Mouse (Mus musculus) naive thymus-derived CD4-positive, alpha-beta T cell, adult 2 months (primary cell): ENCODE measurements at regions not wholly inside any gene's neighbourhood (a gene's known extent, or its start where the extent isn't known, plus 50 kb on each side); places are given as distances from the start of the nearest gene placed in this dataset.

Source experiments
- DNase-seq: peaks from one replicate; pipeline ENCODE4 v3.0.0-alpha.2; 2011; ENCODE audit warnings: low read depth

GRCm38 (mm10) chr6:140178425-140179193 lies 137.4 kb upstream of the Plcz1 start:
- DNase-seq, result no peak

- no peak for DNase-seq
These were observed 131.5 kb upstream of the Plcz1 start for GRCm38 (mm10) chr6:140172716-140173115.

GRCm38 (mm10) chr6:140169836-140170235 lies 128.6 kb upstream of the Plcz1 start:
- no peak for DNase-seq

GRCm38 (mm10) chr6:140167182-140167581 lies 125.9 kb upstream of the Plcz1 start:
- no peak for DNase-seq

- DNase-seq, result no peak
These were observed 121.5 kb upstream of the Plcz1 start for GRCm38 (mm10) chr6:140162729-140163128.

GRCm38 (mm10) chr6:140161482-140161881 lies 120.2 kb upstream of the Plcz1 start:
- DNase-seq, result no peak

- DNase-seq, result no peak
These were observed 119.7 kb upstream of the Plcz1 start for GRCm38 (mm10) chr6:140160946-140161345.

GRCm38 (mm10) chr6:140158986-140159385 lies 117.7 kb upstream of the Plcz1 start:
- no peak for DNase-seq

- no peak for DNase-seq
These were observed 116.1 kb upstream of the Plcz1 start for GRCm38 (mm10) chr6:140157375-140157774.

- DNase-seq, result no peak
These were observed 111.3 kb upstream of the Plcz1 start for GRCm38 (mm10) chr6:140152418-140153176.

GRCm38 (mm10) chr6:140148628-140149245 lies 107.5 kb upstream of the Plcz1 start:
- no peak for DNase-seq

GRCm38 (mm10) chr6:140148138-140148537 lies 106.9 kb upstream of the Plcz1 start:
- no peak for DNase-seq

GRCm38 (mm10) chr6:140147711-140148110 lies 106.5 kb upstream of the Plcz1 start:
- no peak for DNase-seq

GRCm38 (mm10) chr6:140133734-140134133 lies 92.5 kb upstream of the Plcz1 start:
- no peak for DNase-seq

GRCm38 (mm10) chr6:140126645-140127044 lies 85.4 kb upstream of the Plcz1 start:
- no peak for DNase-seq

GRCm38 (mm10) chr6:140114024-140114423 lies 72.8 kb upstream of the Plcz1 start:
- no peak for DNase-seq

- no peak for DNase-seq
These were observed 70.8 kb upstream of the Plcz1 start for GRCm38 (mm10) chr6:140112054-140112453.

- DNase-seq, result no peak
These were observed 66.8 kb upstream of the Plcz1 start for GRCm38 (mm10) chr6:140108083-140108482.

GRCm38 (mm10) chr6:140107628-140108027 lies 66.4 kb upstream of the Plcz1 start:
- no peak for DNase-seq

- no peak for DNase-seq
These were observed 64.9 kb upstream of the Plcz1 start for GRCm38 (mm10) chr6:140106141-140106540.

- DNase-seq, result no peak
These were observed 60.8 kb upstream of the Plcz1 start for GRCm38 (mm10) chr6:140102043-140102442.

GRCm38 (mm10) chr6:140095416-140095815 lies 54.2 kb upstream of the Plcz1 start:
- DNase-seq, result no peak
